Mouse (Mus musculus) lung, embryonic 14.5 days (tissue): ENCODE measurements around the gene Olfr324. TPM values are rescaled to one million over a fixed set of nuclear protein-coding genes. Genes with fewer than 3 reads are reported as not detected.

Experiments used
- ATAC-seq: fragments of 200-750 bp; cut with Nextera tagmentation; 2 replicates; pipeline ENCODE4 v1.8.0; 2017; ENCODE audit warnings: mild to moderate bottlenecking, moderate TSS enrichment, moderate library complexity; ENCODE audit not compliant: insufficient read depth
- DNase-seq: peaks from one replicate; pipeline ENCODE4 v3.0.0-alpha.2; 2015
- H3K27ac ChIP-seq: fragments of 300-500 bp; sonication (generic); 2 replicates; pipeline ENCODE4 v1.5.1; 2014; ENCODE audit warnings: low read depth, mild to moderate bottlenecking, moderate library complexity
- H3K27me3 ChIP-seq: fragments of 300-500 bp; sonication (generic); 2 replicates; pipeline ENCODE4 v1.6.1; 2014; ENCODE audit warnings: low read length, control low read depth; ENCODE audit not compliant: insufficient read depth
- H3K36me3 ChIP-seq: fragments of 300-500 bp; sonication (generic); 2 replicates; pipeline ENCODE4 v1.6.1; 2014; ENCODE audit warnings: control low read depth; ENCODE audit not compliant: insufficient read depth
- H3K4me1 ChIP-seq: fragments of 300-500 bp; sonication (generic); 2 replicates; pipeline ENCODE4 v1.6.1; 2014; ENCODE audit warnings: antibody characterized with exemption, control low read depth; ENCODE audit not compliant: insufficient read depth
- H3K4me2 ChIP-seq: fragments of 300-500 bp; sonication (generic); 2 replicates; pipeline ENCODE4 v1.6.1; 2014; ENCODE audit warnings: mild to moderate bottlenecking
- H3K4me3 ChIP-seq: fragments of 300-500 bp; sonication (generic); 2 replicates; pipeline ENCODE4 v1.5.1; 2014; ENCODE audit warnings: low read depth, low read length
- H3K9ac ChIP-seq: fragments of 300-500 bp; sonication (generic); 2 replicates; pipeline ENCODE4 v1.6.1; 2014
- H3K9me3 ChIP-seq: fragments of 300-500 bp; sonication (generic); 2 replicates; pipeline ENCODE4 v1.6.1; 2016; ENCODE audit warnings: low read depth, low read length, control low read depth
- CTCF ChIP-seq: IDR thresholded peaks from 2 replicates; pipeline ENCODE4 v1.5.1; 2016; ENCODE audit warnings: antibody characterized with exemption, low read depth
- WGBS: fragments of 180-500 bp; shearing (Covaris S2); extraction: QIAGEN DNeasy Blood & Tissue Kit; methylation state at CpG from one replicate; pipeline ENCODE4 v1.1.7; 2014; 5-methylcytosine and 5-hydroxymethylcytosine counted together
- polyA plus RNA-seq: library from polyadenylated mRNA; unstranded; fragments of >200 nt; fragmentation: Nextera tagmentation; extraction: Ambion mirVana; gene quantifications from 2 replicates; pipeline ENCODE4 v1.2.1, GENCODE M21; 2014

The Olfr324 gene
- polyA plus RNA-seq, 1 experiment from 2014 or later = not detected

DNA sequence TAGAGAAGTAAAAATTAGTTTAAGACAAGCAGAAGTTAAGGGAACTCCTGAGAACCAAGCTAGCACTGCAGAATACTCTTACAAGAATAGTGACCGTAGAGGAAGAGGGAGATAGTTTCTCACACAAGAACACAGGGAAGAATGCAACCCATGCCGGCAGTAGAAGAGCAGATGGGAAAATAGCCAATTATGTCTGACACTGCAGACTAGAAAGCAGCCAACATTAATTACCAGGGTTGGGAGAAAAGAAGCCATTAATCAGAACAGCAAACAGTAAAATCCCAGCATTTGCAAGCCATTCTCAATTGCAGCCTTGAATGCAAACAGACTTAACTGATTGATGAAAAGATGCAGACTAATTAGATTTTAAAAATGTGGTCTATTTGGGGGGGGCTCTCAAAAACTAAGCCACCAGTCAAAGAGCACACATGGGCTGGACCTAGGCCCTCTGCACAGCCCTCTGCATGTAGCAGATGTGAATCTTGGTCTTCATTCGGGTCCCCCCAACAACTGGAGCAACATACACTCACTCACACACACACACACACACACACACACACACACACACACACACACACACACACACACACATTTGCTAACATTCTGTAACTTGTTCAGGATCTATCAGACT, 6.2 kb upstream of the Olfr324 start:
- Histone ChIP-seq H3K36me3 (no peaks in the 10 kb centered on the region), H3K27me3 (no peaks in the 10 kb centered on the region), H3K9me3 (no peaks in the 10 kb centered on the region), H3K4me3 (no peak overlapping the region), H3K4me1 (no peaks in the 10 kb centered on the region), H3K27ac (no peak overlapping the region), H3K9ac (no peak overlapping the region), H3K4me2 (no peak overlapping the region)
- no peak for TF ChIP-seq CTCF
- ATAC-seq (no peak), DNase-seq (no peak)
- WGBS = 61% methylated on average over 3 of the region's 3 CpGs

DNA sequence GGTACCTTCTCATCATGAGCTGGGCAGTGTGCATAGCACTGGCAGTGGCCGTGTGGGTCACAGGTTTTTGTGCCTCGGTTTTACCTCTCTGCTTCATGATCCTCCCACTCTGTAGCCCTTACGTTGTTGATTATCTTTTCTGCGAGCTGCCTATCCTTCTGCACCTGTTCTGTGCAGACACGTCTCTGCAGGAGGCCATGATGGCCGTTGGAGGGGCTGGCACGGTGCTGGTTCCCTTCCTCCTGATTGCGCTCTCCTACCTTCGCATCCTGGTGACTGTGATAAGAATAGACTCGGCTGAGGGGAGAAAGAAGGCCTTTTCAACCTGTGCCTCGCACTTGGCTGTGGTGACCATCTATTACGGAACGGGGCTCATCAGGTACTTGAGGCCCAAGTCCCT, 2.9 kb downstream of the Olfr324 start:
- ATAC-seq = no peak
- no peak overlapping the region for H3K4me2 ChIP-seq

DNA sequence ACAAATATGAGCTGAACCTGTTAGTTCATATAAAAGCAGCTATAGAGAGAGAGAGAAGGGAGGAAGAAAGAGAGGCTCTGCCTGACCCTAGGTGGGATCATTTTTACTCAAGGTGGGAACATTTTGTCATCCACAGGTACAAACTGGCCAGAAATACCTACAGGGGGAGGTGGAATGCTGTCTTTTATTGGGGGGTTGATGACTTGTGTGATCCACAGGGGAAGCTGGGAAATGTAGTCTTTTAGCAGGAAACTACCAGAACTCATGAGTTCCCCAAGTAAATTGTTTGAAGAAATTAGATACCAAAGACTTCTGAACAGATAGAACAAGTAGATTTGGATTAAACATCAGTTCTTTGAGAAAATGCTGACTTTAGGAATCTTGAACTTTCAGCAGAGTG, 7.1 kb downstream of the Olfr324 start:
- DNase-seq (no peak), ATAC-seq (no peak)
- Histone ChIP-seq H3K4me2 (no peak overlapping the region), H3K9ac (no peak overlapping the region), H3K9me3 (no peaks in the 10 kb centered on the region), H3K27ac (no peak overlapping the region), H3K27me3 (no peaks in the 10 kb centered on the region), H3K4me3 (no peak overlapping the region), H3K4me1 (no peaks in the 10 kb centered on the region), H3K36me3 (no peaks in the 10 kb centered on the region)
- no peak for TF ChIP-seq CTCF

More for the DNA sequence above, 2.9 kb downstream of the Olfr324 start:
- H3K27ac ChIP-seq = no peak overlapping the region
- no peaks in the 10 kb centered on the region for H3K27me3 ChIP-seq
- H3K4me3 ChIP-seq = no peak overlapping the region
- H3K4me1 ChIP-seq = no peaks in the 10 kb centered on the region
- 86% methylated on average over 13 of the region's 13 CpGs for WGBS
- no peak for TF ChIP-seq CTCF
- H3K36me3 ChIP-seq = no peaks in the 10 kb centered on the region
- no peaks in the 10 kb centered on the region for H3K9me3 ChIP-seq
- no peak for DNase-seq
- H3K9ac ChIP-seq = no peak overlapping the region

DNA sequence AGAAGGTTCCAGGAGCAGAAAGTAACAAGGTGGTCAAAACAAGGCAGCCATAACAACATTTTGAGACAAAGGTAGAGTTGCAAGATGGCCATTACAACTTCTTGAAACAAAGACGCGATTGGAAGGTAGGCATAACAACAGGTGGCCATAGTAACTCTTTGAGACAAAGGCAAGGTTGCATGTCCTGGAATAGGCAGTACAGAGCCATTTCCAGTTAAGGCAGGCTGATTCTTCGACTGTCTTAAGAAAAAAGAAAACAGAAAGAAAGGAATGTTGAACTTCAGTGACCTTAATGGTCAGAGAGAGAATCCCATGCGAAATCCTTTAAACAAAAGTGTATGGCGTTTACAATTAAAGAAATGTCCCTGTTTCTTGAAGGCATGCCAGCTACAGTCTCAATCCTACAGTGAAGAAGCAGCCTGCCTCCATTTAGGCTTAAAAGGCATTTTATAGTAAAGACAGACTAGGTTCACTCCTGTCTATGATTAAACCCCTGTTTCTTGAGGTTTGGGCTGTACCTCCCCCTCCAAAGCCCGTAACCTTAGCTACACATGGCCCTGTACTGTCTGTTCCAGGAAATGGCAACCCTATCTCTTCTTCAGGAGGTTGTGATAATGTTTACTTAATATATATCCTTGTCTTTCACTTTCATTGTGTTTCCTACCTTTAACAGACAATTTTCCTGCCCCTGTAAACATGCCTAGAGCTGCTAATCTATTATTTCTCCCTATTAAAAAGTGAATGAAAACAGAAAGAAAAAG, 8.1 kb downstream of the Olfr324 start:
- no peaks in the 10 kb centered on the region for H3K4me1 ChIP-seq
- H3K9me3 ChIP-seq = no peaks in the 10 kb centered on the region
- H3K36me3 ChIP-seq = no peaks in the 10 kb centered on the region
- H3K27ac ChIP-seq = no peak overlapping the region
- H3K4me2 ChIP-seq = no peak overlapping the region
- H3K27me3 ChIP-seq = no peaks in the 10 kb centered on the region
- H3K9ac ChIP-seq = no peak overlapping the region
- no peak overlapping the region for H3K4me3 ChIP-seq
- DNase-seq (no peak), ATAC-seq (no peak)
- TF ChIP-seq CTCF = no peak
- WGBS = 59% methylated on average over 6 of the region's 6 CpGs

DNA sequence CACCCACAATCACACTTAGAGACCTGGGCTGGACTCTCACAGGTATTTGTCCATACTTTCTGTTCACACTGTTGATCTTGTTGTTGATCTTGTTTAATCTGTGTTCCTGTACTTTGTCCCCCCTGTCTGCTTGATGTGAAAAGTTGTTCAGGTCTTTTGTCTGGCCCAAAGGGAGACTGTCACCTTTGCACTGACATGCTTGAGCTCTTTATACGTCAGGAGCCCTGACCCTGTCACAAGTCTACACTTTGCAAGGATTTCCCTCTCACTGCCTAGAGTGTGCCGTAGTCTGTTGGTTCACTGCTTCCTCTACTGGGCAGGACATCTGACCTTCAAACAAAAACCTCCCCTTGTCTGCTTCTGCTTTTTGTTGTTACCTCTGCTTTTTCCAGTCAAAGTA, 9.8 kb downstream of the Olfr324 start:
- DNase-seq (no peak), ATAC-seq (no peak)
- no peaks in the 10 kb centered on the region for H3K9me3 ChIP-seq
- H3K4me3 ChIP-seq = no peak overlapping the region
- no peak overlapping the region for H3K9ac ChIP-seq
- no peaks in the 10 kb centered on the region for H3K36me3 ChIP-seq
- no peak overlapping the region for H3K27ac ChIP-seq
- no peak for TF ChIP-seq CTCF
- no peaks in the 10 kb centered on the region for H3K27me3 ChIP-seq
- H3K4me2 ChIP-seq = no peak overlapping the region
- no peaks in the 10 kb centered on the region for H3K4me1 ChIP-seq
- WGBS = 25% methylated on average over 2 of the region's 2 CpGs

DNA sequence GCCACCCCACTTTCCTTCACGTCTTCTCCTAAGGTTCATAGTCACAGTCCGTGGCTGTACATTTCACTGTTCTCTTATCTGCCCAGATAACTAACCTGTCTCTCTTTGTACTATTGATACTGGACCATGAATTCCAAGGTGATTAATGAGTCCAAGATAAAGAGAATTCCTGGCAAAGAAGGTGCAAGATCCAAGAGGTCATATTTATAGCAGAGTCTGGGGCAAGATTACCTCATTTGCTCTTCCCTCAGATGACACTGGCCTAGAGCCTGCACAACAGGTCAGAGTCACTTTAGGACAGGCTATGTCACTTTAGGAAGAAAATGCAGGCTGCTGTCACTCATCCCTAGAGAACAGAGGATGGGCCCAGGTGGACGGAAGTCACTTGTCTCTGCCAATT, 10.3 kb downstream of the Olfr324 start:
- Histone ChIP-seq H3K27ac (no peak overlapping the region), H3K27me3 (no peaks in the 10 kb centered on the region), H3K9me3 (no peaks in the 10 kb centered on the region), H3K4me3 (no peak overlapping the region), H3K9ac (no peak overlapping the region), H3K4me2 (no peak overlapping the region), H3K4me1 (no peaks in the 10 kb centered on the region), H3K36me3 (no peaks in the 10 kb centered on the region)
- TF ChIP-seq CTCF = no peak
- WGBS = 42% methylated on average over 3 of the region's 3 CpGs
- ATAC-seq (no peak), DNase-seq (no peak)

DNA sequence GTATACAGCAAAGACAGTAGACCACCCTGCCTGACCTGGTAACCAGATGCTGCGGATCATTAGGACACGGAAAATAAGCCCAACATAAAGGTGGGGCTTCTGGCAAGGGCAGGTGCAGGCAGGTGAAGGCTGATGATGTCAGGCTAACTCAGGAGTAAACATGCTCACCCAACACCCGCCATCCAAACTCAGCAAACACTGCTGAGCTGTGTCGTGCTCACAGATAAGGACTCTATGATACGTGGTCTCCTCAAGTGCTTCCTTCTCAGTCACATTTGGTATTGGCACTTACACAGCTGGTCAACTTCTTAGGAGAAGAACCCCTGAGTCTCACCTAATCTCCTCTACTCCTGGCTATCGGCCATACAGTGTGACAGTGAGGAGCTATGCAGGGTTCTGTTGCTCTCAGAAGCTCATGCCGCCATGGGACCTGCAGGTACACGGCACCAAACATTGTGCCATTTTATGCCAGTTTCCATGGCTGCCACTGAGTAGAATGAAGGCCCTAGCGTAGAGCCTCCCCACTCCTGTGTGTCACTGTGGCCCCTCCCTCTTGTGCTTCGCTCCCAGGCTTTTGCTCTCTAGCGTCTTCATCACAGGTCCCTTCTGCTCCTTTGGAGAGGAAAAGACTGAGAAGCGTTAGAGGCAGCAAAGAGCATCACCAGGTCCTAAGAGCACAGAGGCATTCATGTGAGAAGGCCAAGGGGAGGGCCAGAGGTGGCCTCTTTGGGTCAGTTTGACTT, 11.4 kb downstream of the Olfr324 start:
- Histone ChIP-seq H3K4me2 (no peak overlapping the region), H3K9ac (no peak overlapping the region), H3K36me3 (no peaks in the 10 kb centered on the region), H3K27ac (no peak overlapping the region), H3K4me1 (no peaks in the 10 kb centered on the region), H3K4me3 (no peak overlapping the region), H3K9me3 (no peaks in the 10 kb centered on the region), H3K27me3 (no peaks in the 10 kb centered on the region)
- ATAC-seq = no peak
- no peak for DNase-seq
- no peak for TF ChIP-seq CTCF
- WGBS = 72% methylated on average over 12 of the region's 12 CpGs
